Mouse (Mus musculus) cerebellum, adult (tissue): Measurements from ENCODE around the gene Mia3.
"Not testable (repeated sequence)": the region's sequence is repeated elsewhere in the genome, so short reads cannot be mapped to it uniquely, and the experiment has no call there.

ENCODE experiments used
- ATAC-seq: cut with Nextera tagmentation; 2 replicates; pipeline ENCODE4 v1.9.2; 2017; ENCODE audit warnings: mild to moderate bottlenecking, moderate library complexity, mixed read lengths; ENCODE audit not compliant: insufficient number of reproducible peaks, low FRiP score, low TSS enrichment

Mia3 gene

DNA sequence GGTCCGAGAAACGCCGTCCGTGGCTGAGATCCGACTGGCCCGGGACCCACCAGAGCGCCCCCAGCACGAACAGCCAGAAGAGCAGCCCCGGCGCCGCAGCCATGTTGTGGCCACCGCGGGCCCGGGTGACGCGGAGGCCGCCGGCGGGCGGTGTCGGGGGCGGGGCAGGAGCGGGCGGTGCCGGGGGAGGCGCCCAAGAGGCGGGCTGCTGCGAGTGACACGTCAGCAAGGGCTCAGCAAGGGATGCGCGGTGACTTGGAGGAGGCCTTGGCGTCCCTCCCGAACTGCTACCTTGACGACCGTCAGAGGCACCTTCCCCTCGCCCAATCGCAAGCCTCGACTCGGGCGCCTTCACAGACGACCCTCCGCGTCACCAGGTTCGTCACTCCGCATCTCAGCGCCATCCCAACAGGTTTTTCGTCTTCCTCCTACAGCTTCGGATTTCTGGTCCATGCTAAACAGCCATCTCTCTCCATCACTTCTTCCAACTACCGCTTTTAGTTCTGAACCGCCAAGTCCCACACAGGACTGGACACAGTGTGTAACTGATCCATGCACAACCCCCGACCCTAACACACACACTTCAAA is at the start of gene Mia3:
Gene Mia3, minus strand, starts transcription at position 127 of the 588 bp plus-strand sequence.
- peak; percentile 99 for ATAC-seq

DNA sequence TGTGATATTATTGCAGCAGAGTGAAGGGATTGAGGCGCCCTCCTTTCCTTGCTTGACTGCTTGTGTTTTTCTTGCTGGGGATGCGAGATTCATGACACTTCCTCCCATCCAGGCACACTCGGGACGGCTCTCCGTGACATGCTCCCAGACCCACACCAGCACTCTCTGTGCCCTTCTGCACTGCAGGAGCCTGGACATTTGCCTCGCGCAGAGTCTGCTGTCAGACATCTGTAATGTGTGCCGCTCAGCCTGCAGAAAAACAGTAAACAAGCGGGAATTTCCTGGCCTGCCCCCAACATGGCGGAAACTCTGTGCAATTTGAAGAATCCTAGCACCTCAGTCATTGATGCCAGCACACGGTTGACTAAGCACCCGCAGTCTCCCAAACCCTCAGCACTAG is 48.5 kb upstream of the Mia3 start, which contains the start of gene Hhipl2:
Gene Hhipl2, plus strand, starts transcription at position 343 of the 400 bp plus-strand sequence.
- no peak for ATAC-seq

DNA sequence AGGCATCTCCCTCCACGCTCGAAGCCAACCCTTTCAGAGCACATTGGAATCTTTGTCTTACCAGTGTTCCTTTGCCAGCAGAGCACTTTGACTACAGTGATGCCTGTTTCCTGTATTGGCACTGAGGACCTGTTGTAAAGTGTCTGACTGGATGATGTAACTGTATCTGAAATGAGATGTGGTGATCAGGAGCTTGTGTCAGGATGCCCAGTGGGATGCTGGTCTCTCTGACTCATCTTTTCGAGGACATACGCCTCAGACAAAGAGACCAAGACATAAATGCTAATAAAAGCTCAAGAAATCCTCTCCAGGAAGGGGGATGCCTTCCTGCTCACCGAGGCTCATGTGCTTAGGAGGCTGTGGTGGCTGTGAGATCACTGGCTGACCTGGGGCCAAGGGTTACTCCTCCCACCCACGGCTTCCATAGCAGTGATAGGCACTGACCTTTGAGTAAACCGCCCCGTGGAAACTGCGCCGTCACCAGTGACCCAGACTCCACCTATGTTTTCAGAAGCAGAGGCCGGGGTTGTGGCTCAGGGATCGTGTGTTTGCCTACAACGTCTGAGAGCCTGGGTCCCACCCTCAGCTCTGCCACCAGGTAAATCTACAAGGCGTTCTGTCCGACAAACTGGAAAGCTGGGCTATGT is 44.9 kb upstream of the Mia3 start:
- ATAC-seq = no peak

- ATAC-seq = no peak
Measured at GRCm38 (mm10) chr1:183403396-183403795, 34.0 kb upstream of the Mia3 start.

- ATAC-seq = peak; percentile 100
Measured at GRCm38 (mm10) chr1:183388426-183389406, 19.4 kb upstream of the Mia3 start, which contains the start of gene Taf1a. Gene Taf1a, plus strand, starts transcription at chr1:183388981.

GRCm38 (mm10) chr1:183387421-183387820 is 18.1 kb upstream of the Mia3 start:
- ATAC-seq = not testable (repeated sequence)

- no peak for ATAC-seq
Measured at GRCm38 (mm10) chr1:183382621-183383020, 13.3 kb upstream of the Mia3 start.

DNA sequence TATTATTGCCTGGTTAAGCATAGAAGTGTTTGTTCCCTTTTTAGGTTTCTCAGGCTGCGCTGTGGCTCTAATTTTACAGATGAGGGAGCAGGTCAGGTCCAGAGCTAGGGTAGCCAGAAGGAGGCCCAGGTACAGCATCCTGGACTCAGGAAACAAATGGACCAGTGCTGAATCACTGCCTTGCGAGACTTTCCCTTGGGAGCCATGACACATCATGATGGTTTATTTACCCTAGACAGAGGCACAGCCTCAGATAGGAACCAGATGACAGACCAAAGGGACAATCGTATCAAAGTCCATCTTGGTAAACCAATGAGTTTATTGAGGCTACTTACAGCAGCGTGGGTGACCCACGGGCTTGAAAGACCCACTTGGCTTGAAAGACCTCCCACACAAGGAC is 12.5 kb upstream of the Mia3 start:
- ATAC-seq = no peak

- ATAC-seq = not testable (repeated sequence)
Measured at GRCm38 (mm10) chr1:183379376-183379775, 10.0 kb upstream of the Mia3 start.

GRCm38 (mm10) chr1:183378321-183378941 is 9.1 kb upstream of the Mia3 start:
- ATAC-seq = no peak

DNA sequence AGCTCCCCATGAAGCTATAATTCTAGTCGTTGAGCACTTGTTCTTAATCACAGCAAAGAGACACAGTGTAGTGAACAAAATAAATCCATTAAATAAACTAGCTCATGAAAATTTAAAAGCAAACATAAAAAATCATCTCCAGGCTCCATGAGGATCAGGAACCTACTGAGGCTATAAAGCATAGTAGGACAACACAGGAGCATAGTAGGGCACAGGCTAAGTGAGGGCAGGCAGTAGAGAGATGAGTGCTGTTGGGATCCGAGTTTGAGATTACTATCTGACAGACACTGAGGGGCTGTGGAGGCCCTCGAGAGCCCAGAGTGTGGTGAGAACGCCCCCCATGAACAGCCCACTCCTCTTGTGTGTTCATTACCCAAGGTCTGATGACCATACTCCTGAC is 7.7 kb upstream of the Mia3 start:
- no peak for ATAC-seq

GRCm38 (mm10) chr1:183374728-183375127 is 5.4 kb upstream of the Mia3 start:
- ATAC-seq = no peak

DNA sequence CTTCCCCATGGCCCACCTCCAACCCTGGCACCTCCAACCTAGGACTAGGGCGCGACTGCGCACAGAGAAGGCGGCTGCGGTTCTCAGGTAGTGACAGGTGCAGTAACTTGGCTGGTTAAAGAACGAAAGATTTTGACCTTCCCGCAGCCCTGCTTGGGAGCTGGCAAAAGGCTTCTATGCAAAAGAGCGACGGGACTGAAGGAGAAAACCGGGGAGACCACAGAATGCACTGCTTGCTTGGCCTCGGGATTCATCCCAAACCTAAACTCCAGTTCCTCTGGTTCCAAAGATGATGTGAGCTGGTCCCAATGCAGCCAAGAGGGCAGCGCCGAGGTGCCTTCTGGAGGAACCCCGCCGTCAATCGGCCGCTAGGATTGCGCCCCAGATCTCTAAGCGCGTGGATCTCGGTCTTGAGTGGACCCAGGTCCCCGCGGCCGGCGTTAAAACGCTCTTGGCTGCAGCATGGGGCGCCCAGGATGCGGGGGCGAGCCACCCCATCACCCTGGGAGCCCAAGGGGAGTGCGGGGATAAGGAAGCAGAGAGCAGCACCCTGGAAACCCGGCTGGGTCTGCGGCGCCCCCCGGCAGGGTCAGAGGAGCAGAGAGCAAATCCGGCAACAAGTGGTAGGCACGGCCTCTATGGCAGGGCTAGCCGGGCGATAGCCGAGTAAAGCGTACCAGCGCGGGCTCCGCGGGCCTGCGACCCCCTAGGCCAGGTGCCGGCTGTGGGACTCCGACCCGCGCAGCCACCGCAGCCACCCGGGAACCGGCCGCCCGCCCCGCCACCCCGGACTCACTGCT is 552 bp downstream of the Mia3 start:
- peak; percentile 11 for ATAC-seq

DNA sequence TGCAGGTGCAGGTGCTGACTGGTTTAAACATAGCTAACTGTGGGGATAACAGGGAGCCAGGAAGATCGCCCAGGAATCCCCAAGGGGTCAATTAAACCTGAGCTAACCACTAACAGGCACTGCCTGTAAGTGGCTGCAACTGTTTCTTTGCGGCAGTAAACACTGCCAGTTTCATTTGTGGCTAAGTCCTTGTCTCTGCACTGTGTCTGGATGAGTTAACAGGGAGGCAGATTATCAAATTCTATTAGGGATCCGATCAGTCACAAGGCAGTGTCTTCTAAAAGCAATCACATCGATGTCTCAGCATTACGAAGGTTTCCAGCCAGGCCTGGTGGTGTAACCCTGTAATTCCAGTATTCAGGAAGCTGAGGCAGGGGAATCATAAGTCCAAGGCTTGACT is 3.0 kb downstream of the Mia3 start:
- no peak for ATAC-seq

GRCm38 (mm10) chr1:183363577-183363867 is 5.8 kb downstream of the Mia3 start:
- ATAC-seq = no peak

DNA sequence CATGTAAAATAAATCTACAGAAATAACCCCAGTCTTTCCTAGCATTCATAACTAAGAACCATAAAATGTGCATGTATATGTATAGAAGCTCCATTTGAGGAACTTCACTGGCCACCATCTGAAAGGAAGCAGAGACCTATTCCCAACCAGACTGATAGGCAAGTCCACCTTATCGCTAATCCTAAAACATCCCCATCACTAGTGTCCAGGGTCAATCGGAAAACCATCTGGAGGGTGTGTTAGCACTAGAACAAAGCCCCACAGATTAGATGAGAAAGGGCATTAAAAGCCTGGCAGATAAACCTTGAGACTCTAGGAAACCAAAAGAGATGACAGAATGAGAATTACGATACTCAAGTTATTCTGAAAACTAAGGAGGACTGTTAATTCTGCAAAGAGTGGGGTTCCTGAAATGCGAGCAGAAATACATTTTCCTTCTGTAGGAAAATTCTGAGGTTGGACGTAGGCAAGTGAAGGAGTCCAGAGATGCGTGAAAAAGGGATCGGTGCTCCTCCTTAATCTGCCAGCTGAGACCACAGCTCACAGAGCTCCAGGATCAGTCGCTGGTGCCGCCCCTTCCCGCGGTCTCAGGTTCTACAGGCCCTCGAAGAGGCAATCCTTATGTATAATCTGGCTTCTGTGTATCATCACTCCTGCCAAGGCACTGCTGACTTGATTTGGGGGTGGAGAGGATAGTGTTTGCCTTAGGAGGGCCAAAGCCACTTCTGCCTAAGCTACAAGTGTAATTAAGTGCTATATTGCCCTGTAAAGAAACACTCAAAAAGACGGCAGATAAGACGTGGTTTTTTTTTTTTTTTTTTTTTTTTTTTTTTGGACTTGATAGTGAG is 6.4 kb downstream of the Mia3 start:
- no peak for ATAC-seq

GRCm38 (mm10) chr1:183362301-183362700 is 7.1 kb downstream of the Mia3 start:
- no peak for ATAC-seq

DNA sequence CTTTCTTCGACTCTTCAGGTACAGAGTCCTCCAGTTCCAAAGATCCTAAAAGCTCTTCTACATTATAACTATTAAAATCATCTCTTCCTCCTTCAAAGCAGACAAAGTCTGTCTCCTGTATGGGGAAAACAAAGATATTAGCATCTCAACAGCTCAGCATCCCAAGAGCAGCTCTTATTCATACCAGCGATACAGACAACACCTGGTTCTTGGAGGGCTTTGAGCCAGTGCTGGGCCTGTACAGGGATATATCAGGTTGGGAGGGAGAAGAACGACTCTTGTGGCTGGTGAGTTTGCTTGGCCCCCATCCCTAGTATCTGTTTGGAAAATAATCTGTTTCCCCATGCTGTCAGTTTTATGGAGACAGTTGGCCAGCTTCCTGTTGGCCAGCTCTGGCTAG is 10.5 kb downstream of the Mia3 start:
- no peak for ATAC-seq

DNA sequence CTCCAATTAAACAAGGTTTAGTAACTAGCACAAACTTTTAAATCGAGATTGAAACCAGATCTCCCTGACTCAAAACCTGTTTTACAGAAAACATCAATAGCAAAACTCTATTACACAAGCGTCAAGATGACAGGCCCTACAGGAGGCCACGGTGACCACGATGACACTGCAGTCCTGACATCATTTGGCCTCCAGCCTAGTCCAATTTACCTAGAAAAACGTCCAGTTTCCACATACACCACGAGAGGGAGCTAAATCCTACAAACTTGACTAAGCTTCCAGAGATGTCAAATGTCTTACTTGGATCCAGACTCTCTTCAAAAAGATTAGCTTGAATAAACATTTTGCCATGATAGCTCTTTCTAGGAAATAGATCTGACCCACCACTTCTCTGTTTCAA is 19.5 kb downstream of the Mia3 start:
- ATAC-seq = peak; percentile 51; the same call in 1 of the 2 replicates
